Mouse (Mus musculus): ENCODE measurements around the gene Rarg. TPM values are rescaled to one million over a fixed set of nuclear protein-coding genes. Genes with fewer than 3 reads are reported as not detected.

The Rarg gene
- polyA plus RNA-seq, 1 experiment: 21.2 TPM

- 70% methylated on average over 8 of the region's 8 CpGs for WGBS
Measured at GRCm38 (mm10) chr15:102282463-102283292, 25.4 kb upstream of the Rarg start.

GRCm38 (mm10) chr15:102280623-102281022 is 23.3 kb upstream of the Rarg start:
- no peak overlapping the region for H3K4me3 ChIP-seq (ENCODE audit: insufficient read depth, low read depth, low read length)
- no peaks in the 10 kb centered on the region; the same call in 1 of the 2 replicates for H3K36me3 ChIP-seq (ENCODE audit: control insufficient read depth, insufficient read depth, low read length)
- DNase-seq: no peak
- H3K27me3 ChIP-seq (replicated peaks; ENCODE audit: control insufficient read depth, insufficient read depth, low read length): no peaks in the 10 kb centered on the region
- TF ChIP-seq CTCF (conservative IDR thresholded peaks at IDR 0.05; ENCODE audit: insufficient read depth, insufficient read length, low read depth, low read length) (no peak), POLR2A (IDR thresholded peaks at IDR 0.05; ENCODE audit: low read depth, low read length) (no peak)
- peaks cover 3% of the 10 kb centered on the region; the same call in 1 of the 2 replicates for H3K4me1 ChIP-seq (ENCODE audit: control insufficient read depth, insufficient read depth, low read length)
- no peak overlapping the region for H3K27ac ChIP-seq (ENCODE audit: insufficient read depth, low read depth, low read length)
- WGBS: 95% methylated on average over 19 of the region's 19 CpGs

More at GRCm38 (mm10) chr15:102282463-102283292, 25.4 kb upstream of the Rarg start:
- TF ChIP-seq POLR2A (IDR thresholded peaks at IDR 0.05; ENCODE audit: low read depth, low read length) (no peak), CTCF (conservative IDR thresholded peaks at IDR 0.05; ENCODE audit: insufficient read depth, insufficient read length, low read depth, low read length) (no peak)
- H3K4me1 ChIP-seq (ENCODE audit: control insufficient read depth, insufficient read depth, low read length): peaks cover 3% of the 10 kb centered on the region; the same call in 1 of the 2 replicates
- no peak overlapping the region for H3K27ac ChIP-seq (ENCODE audit: insufficient read depth, low read depth, low read length)
- H3K36me3 ChIP-seq (ENCODE audit: control insufficient read depth, insufficient read depth, low read length): no peaks in the 10 kb centered on the region; the same call in 1 of the 2 replicates
- DNase-seq: no peak
- no peaks in the 10 kb centered on the region for H3K27me3 ChIP-seq (replicated peaks; ENCODE audit: control insufficient read depth, insufficient read depth, low read length)
- H3K4me3 ChIP-seq (ENCODE audit: insufficient read depth, low read depth, low read length): no peak overlapping the region

GRCm38 (mm10) chr15:102279783-102280520 is 22.6 kb upstream of the Rarg start:
- peak overlapping the region; percentile 87 for H3K4me3 ChIP-seq (ENCODE audit: insufficient read depth, low read depth, low read length)
- H3K4me1 ChIP-seq (ENCODE audit: control insufficient read depth, insufficient read depth, low read length): peaks cover 3% of the 10 kb centered on the region; the same call in 1 of the 2 replicates
- no peaks in the 10 kb centered on the region; the same call in 1 of the 2 replicates for H3K36me3 ChIP-seq (ENCODE audit: control insufficient read depth, insufficient read depth, low read length)
- DNase-seq: no peak
- TF ChIP-seq POLR2A (IDR thresholded peaks at IDR 0.05; ENCODE audit: low read depth, low read length): no peak
- TF ChIP-seq CTCF (conservative IDR thresholded peaks at IDR 0.05; ENCODE audit: insufficient read depth, insufficient read length, low read depth, low read length): no peak
- H3K27ac ChIP-seq (ENCODE audit: insufficient read depth, low read depth, low read length): peak overlapping the region; percentile 86
- 22% methylated on average over 13 of the region's 13 CpGs for WGBS
- no peaks in the 10 kb centered on the region for H3K27me3 ChIP-seq (replicated peaks; ENCODE audit: control insufficient read depth, insufficient read depth, low read length)

- peak within 1 kb of the TSS; percentile 87 for H3K4me3 ChIP-seq (ENCODE audit: insufficient read depth, low read depth, low read length)
- TF ChIP-seq POLR2A (IDR thresholded peaks at IDR 0.05; ENCODE audit: low read depth, low read length) (peak; percentile 71), CTCF (conservative IDR thresholded peaks at IDR 0.05; ENCODE audit: insufficient read depth, insufficient read length, low read depth, low read length) (peak; percentile 53)
- no peaks in the 10 kb centered on the region; the same call in 1 of the 2 replicates for H3K36me3 ChIP-seq (ENCODE audit: control insufficient read depth, insufficient read depth, low read length)
- H3K4me1 ChIP-seq (ENCODE audit: control insufficient read depth, insufficient read depth, low read length): peaks cover 3% of the 10 kb centered on the region; the same call in 1 of the 2 replicates
- DNase-seq: peak; percentile 92
- WGBS: under 1% methylated on average over 65 of the region's 65 CpGs
- no peaks in the 10 kb centered on the region for H3K27me3 ChIP-seq (replicated peaks; ENCODE audit: control insufficient read depth, insufficient read depth, low read length)
- peak within 1 kb of the TSS; percentile 86 for H3K27ac ChIP-seq (ENCODE audit: insufficient read depth, low read depth, low read length)
Measured at GRCm38 (mm10) chr15:102279092-102279782, 21.9 kb upstream of the Rarg start, which contains the start of gene Mfsd5. Gene Mfsd5 (plus strand): TSS chr15:102279454.

- Histone ChIP-seq H3K4me1 (ENCODE audit: control insufficient read depth, insufficient read depth, low read length) (peaks cover 3% of the 10 kb centered on the region; the same call in 1 of the 2 replicates), H3K27ac (ENCODE audit: insufficient read depth, low read depth, low read length) (peak overlapping the region; percentile 76), H3K4me3 (ENCODE audit: insufficient read depth, low read depth, low read length) (peak overlapping the region; percentile 87), H3K27me3 (replicated peaks; ENCODE audit: control insufficient read depth, insufficient read depth, low read length) (no peaks in the 10 kb centered on the region), H3K36me3 (ENCODE audit: control insufficient read depth, insufficient read depth, low read length) (no peaks in the 10 kb centered on the region; the same call in 1 of the 2 replicates)
- no peak for TF ChIP-seq POLR2A (IDR thresholded peaks at IDR 0.05; ENCODE audit: low read depth, low read length)
- no peak for TF ChIP-seq CTCF (conservative IDR thresholded peaks at IDR 0.05; ENCODE audit: insufficient read depth, insufficient read length, low read depth, low read length)
- 43% methylated on average over 7 of the region's 7 CpGs for WGBS
- DNase-seq: no peak
Measured at GRCm38 (mm10) chr15:102278726-102279091, 21.4 kb upstream of the Rarg start.

GRCm38 (mm10) chr15:102273982-102274716 is 16.8 kb upstream of the Rarg start:
- WGBS: 67% methylated on average over 6 of the region's 6 CpGs
- Histone ChIP-seq H3K4me1 (ENCODE audit: control insufficient read depth, insufficient read depth, low read length) (no peaks in the 10 kb centered on the region), H3K36me3 (ENCODE audit: control insufficient read depth, insufficient read depth, low read length) (no peaks in the 10 kb centered on the region), H3K4me3 (ENCODE audit: insufficient read depth, low read depth, low read length) (no peak overlapping the region), H3K27me3 (replicated peaks; ENCODE audit: control insufficient read depth, insufficient read depth, low read length) (no peaks in the 10 kb centered on the region), H3K27ac (ENCODE audit: insufficient read depth, low read depth, low read length) (no peak overlapping the region)
- TF ChIP-seq CTCF (conservative IDR thresholded peaks at IDR 0.05; ENCODE audit: insufficient read depth, insufficient read length, low read depth, low read length): no peak
- TF ChIP-seq POLR2A (IDR thresholded peaks at IDR 0.05; ENCODE audit: low read depth, low read length): no peak
- no peak for DNase-seq

All from kidney, adult 2 months (tissue).